Mouse (Mus musculus) cerebellum, postnatal 25 days (tissue): ENCODE results near the gene Kirrel3.

Experiments
- DNase-seq, 2 experiments: peaks; one replicate each; pipeline ENCODE4 v3.0.0; 2021; ENCODE audit warnings: mixed read lengths in 2 of 2

Gene Kirrel3

GRCm38 (mm10) chr9:34485759-34486431, at the start of gene Kirrel3:
Kirrel3 (plus strand) TSS chr9:34485894.
- peak; percentile 88 to 91 for DNase-seq

- no peak for DNase-seq
Measured at GRCm38 (mm10) chr9:34440721-34441120, 45.0 kb upstream of the Kirrel3 start.

- no peak for DNase-seq
Measured at GRCm38 (mm10) chr9:34443950-34444349, 41.7 kb upstream of the Kirrel3 start.

GRCm38 (mm10) chr9:34446497-34447350, 39.0 kb upstream of the Kirrel3 start:
- no peak for DNase-seq

GRCm38 (mm10) chr9:34447736-34448135, 38.0 kb upstream of the Kirrel3 start:
- DNase-seq: peak in 1 of 2 experiments; percentile 8

GRCm38 (mm10) chr9:34448467-34448866, 37.2 kb upstream of the Kirrel3 start:
- DNase-seq: no peak

GRCm38 (mm10) chr9:34458189-34458588, 27.5 kb upstream of the Kirrel3 start:
- peak in 1 of 2 experiments; percentile 6 for DNase-seq

GRCm38 (mm10) chr9:34459968-34460367, 25.7 kb upstream of the Kirrel3 start:
- no peak for DNase-seq

- no peak for DNase-seq
Measured at GRCm38 (mm10) chr9:34463666-34464065, 22.0 kb upstream of the Kirrel3 start.

GRCm38 (mm10) chr9:34466058-34466457, 19.6 kb upstream of the Kirrel3 start:
- no peak for DNase-seq

GRCm38 (mm10) chr9:34469180-34469579, 16.5 kb upstream of the Kirrel3 start:
- DNase-seq: no peak

- DNase-seq: no peak
Measured at GRCm38 (mm10) chr9:34476206-34476605, 9.5 kb upstream of the Kirrel3 start.

- DNase-seq: no peak
Measured at GRCm38 (mm10) chr9:34478494-34478893, 7.2 kb upstream of the Kirrel3 start.

GRCm38 (mm10) chr9:34483236-34483635, 2.5 kb upstream of the Kirrel3 start:
- DNase-seq: no peak

GRCm38 (mm10) chr9:34484665-34485064, 1.0 kb upstream of the Kirrel3 start:
- DNase-seq: no peak

GRCm38 (mm10) chr9:34488267-34488666, 2.6 kb downstream of the Kirrel3 start:
- peak in 1 of 2 experiments; percentile 47 for DNase-seq

GRCm38 (mm10) chr9:34488700-34489315, 3.1 kb downstream of the Kirrel3 start:
- peak; percentile 89 to 92 for DNase-seq

- DNase-seq: peak; percentile 39 to 50
Measured at GRCm38 (mm10) chr9:34489316-34489710, 3.6 kb downstream of the Kirrel3 start.

GRCm38 (mm10) chr9:34489760-34490159, 4.1 kb downstream of the Kirrel3 start:
- DNase-seq: peak; percentile 51 to 55

GRCm38 (mm10) chr9:34492121-34492520, 6.4 kb downstream of the Kirrel3 start:
- DNase-seq: peak; percentile 79 to 88

GRCm38 (mm10) chr9:34493571-34493970, 7.9 kb downstream of the Kirrel3 start:
- peak; percentile 80 to 83 for DNase-seq

GRCm38 (mm10) chr9:34498126-34498525, 12.4 kb downstream of the Kirrel3 start:
- peak; percentile 83 to 85 for DNase-seq

GRCm38 (mm10) chr9:34498651-34499050, 13.0 kb downstream of the Kirrel3 start:
- DNase-seq: peak; percentile 96 to 97
